In genomic region chr12:80344777-80345231, GRCm38 (mm10) we compare ENCODE assay signal across 9 mouse cellular contexts.
A peak's percentile ranks its signal among the peaks of the same experiment; 100 is the strongest.
DNase-seq lines count a peak whose midpoint lies in the region; ATAC-seq lines count a peak whose summit lies in the region.
"Had no signal": no experiment of that assay in that cellular context is flagged by ENCODE, and none has a peak within 500 bp of the region (broad histone marks: within the 10 kb centered on the region; RNA-seq: fewer than 3 reads in every experiment).

No protein-coding gene starts in this region.

- no peak overlapping the region for H3K9ac ChIP-seq in heart, embryonic 11.5 days (ENCODE audit: low read depth, low read length)
- H3K9ac ChIP-seq in lung, embryonic 16.5 days (ENCODE audit: low read length) = no peak overlapping the region

- no peaks in the 10 kb centered on the region for H3K9me3 ChIP-seq in heart, embryonic 11.5 days (replicated peaks; ENCODE audit: control insufficient read depth, low read length)
- no peaks in the 10 kb centered on the region for H3K9me3 ChIP-seq in lung, embryonic 16.5 days (ENCODE audit: control insufficient read depth, low read length)

- H3K4me3 ChIP-seq in heart, embryonic 11.5 days (ENCODE audit: low read depth, low read length) = no peak overlapping the region
- no peak overlapping the region for H3K4me3 ChIP-seq in lung, embryonic 16.5 days (ENCODE audit: low read length)

- H3K27me3 ChIP-seq in heart, embryonic 11.5 days (ENCODE audit: control insufficient read depth, insufficient read depth, low read length) = no peaks in the 10 kb centered on the region
- no peaks in the 10 kb centered on the region for H3K27me3 ChIP-seq in lung, embryonic 16.5 days (ENCODE audit: control insufficient read depth, insufficient read depth, low read depth, low read length)

- H3K4me1 ChIP-seq in heart, embryonic 11.5 days (ENCODE audit: control insufficient read depth, insufficient read depth, low read length) = peaks cover 28% of the 10 kb centered on the region
- peaks cover 13% of the 10 kb centered on the region for H3K4me1 ChIP-seq in lung, embryonic 16.5 days (replicated peaks; ENCODE audit: control insufficient read depth, insufficient read depth, low read length)

- H3K4me2 ChIP-seq in heart, embryonic 11.5 days = no peak overlapping the region
- no peak overlapping the region for H3K4me2 ChIP-seq in lung, embryonic 16.5 days (ENCODE audit: low read depth, low read length)

- peak; percentile 22 for DNase-seq in gastrocnemius, adult 18-20 months (ENCODE audit: low spot score)
- DNase-seq in gastrocnemius, postnatal 25 days = no peak
- peak; percentile 81 for DNase-seq in MN1 (ENCODE audit: low spot score)
- no peak for DNase-seq in thymus, postnatal 4 days
- no peak for DNase-seq in B cell, adult 2 months
- no peak for DNase-seq in retina, embryonic 14.5 days (ENCODE audit: low spot score)

- H3K27ac ChIP-seq in heart, embryonic 11.5 days (ENCODE audit: low read depth, low read length) = peak overlapping the region; percentile 76
- peak overlapping the region; percentile 73 for H3K27ac ChIP-seq in lung, embryonic 16.5 days (ENCODE audit: low read length)

- peaks cover 10% of the 10 kb centered on the region for H3K36me3 ChIP-seq in heart, embryonic 11.5 days (ENCODE audit: control insufficient read depth, insufficient read depth, low read length)
- peaks cover 5% of the 10 kb centered on the region; the same call in 1 of the 2 replicates for H3K36me3 ChIP-seq in lung, embryonic 16.5 days (ENCODE audit: control insufficient read depth, insufficient read depth, low read length)

- WGBS in heart, embryonic 11.5 days (ENCODE audit: insufficient replicate concordance) = 34% methylated on average over 6 of the region's 6 CpGs
- WGBS in lung, embryonic 16.5 days = 23% methylated on average over 6 of the region's 6 CpGs

- peak; percentile 64; the same call in 1 of the 2 replicates for ATAC-seq in heart, embryonic 11.5 days (replicated peaks; ENCODE audit: insufficient number of reproducible peaks, low FRiP score, low TSS enrichment)
- peak; percentile 92 for ATAC-seq in lung, embryonic 16.5 days (ENCODE audit: low read depth)
- ATAC-seq: inflammation-experienced regulatory T-cells, adult 6 months had no signal

Comparison
In these comparisons a context has a peak if more than half of its experiments do, and no peak if none do; other contexts are left out.
1. DNase-seq: peak in gastrocnemius, adult 18-20 months (single experiment) and MN1 (single experiment); none in gastrocnemius, postnatal 25 days (single experiment), thymus, postnatal 4 days (single experiment), B cell, adult 2 months (0 of 2) and retina, embryonic 14.5 days (single experiment).